Mouse (Mus musculus): ENCODE results near the gene 1700061G19Rik. TPM values are rescaled to one million over a fixed set of nuclear protein-coding genes. Genes with fewer than 3 reads are reported as not detected.

1700061G19Rik gene
- total RNA-seq, 2 experiments from 2014 or later = not detected

DNA sequence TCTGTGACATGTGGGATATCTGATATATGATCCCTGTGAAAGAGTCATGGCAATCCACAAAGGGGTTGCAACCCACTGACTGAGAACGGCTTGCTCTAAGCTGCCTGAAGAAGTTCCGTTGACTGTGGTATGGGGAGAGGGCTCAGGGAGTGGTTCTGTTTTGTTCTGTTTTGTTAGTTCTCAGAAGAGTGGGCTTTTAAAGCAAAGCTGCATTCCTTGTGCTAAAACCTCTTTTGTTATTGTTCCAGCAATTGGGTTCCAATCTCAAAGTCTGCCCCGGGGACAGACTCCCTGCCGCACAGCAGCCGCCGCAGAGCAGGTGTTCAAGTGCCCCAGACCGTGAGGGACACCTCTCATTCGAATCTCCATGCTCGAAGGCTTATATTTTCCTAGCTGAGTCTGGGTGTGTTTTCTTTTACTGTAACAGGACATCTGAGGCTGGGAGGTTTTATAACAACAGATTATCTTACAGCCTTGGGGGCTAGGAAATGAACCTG, 5.7 kb upstream of the 1700061G19Rik start:
- intact Hi-C loops (cut with DNase I) = no loop called here

DNA sequence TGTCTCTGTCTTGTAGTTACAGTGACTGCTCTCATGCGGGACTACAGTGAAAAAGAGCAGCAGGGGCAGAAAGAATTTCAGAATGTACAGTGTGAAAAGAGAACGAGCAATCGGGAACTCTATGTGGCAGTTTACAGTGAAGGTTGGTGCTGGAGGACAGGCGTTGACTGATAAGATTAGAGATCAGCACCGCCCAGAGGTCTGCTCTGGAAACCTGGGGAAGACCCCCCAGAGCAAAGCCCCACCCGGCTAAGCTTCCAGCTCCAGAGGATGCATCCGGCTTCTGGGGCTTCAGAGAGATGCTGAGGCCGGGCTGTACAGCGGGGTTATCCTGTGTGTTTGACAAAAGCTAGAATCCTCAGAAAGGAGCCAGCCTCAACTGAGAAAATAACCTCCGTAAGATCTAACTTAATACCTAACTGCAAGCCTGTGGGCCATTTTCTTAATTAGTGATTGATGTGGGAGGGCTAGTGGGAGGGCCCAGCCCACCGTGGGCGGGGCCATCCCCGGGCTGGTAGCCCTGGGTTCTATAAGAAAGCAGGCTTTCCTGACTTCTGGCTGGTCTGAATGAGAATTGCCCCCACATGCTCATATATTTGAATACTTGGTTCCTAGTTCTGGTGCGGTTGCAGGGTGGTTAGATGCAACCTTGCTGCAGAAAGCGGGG, 4.9 kb upstream of the 1700061G19Rik start:
- DNase-seq (ENCODE audit: low spot score in 2 of 2) = no peak
- intact Hi-C loops (cut with DNase I) = no loop called here

More for the DNA sequence above, 5.7 kb upstream of the 1700061G19Rik start:
- no peak for DNase-seq (ENCODE audit: low spot score in 2 of 2)

DNA sequence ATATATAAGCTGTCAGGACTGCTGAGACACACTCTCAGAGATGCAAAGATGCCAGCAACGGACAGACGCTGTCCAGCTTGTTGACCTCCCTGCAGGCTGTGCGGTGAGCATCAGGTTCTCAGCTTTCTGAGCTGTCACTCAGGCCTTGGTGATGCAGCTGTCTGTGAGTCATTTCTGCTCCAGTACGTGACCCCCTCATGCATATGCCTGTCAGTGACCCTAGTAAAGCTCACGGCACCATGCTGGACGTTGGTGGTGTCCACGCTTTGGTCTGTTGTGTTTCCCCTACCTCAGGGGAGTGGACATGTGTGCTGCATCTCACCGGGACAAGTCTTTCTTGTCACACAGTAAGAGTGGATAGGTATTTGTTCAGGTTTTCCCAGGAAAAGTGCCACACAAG, 3.5 kb upstream of the 1700061G19Rik start:
- intact Hi-C loops (cut with DNase I) = no loop called here
- DNase-seq (ENCODE audit: low spot score in 2 of 2) = no peak

DNA sequence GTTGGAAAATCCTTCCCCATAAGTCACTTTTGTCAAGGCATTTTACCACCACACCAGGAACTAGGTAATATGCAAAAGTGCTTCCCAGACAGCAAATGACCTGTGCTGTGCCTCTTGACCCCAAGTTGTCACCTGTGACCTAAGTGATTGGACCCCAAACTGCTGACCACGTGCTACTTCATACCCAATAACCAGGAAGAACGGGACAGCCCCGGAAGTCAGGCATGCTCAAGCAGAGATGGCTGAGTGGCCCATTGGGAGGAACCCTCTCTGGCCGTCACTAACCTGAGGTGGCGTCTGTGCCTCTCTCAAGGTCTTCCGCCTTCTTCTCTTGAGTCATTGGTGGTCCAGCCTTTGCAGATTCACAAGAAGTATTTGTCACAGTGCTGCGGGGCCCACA, 2.8 kb upstream of the 1700061G19Rik start:
- no peak for DNase-seq (ENCODE audit: low spot score in 2 of 2)
- intact Hi-C loops (cut with DNase I) = no loop called here

DNA sequence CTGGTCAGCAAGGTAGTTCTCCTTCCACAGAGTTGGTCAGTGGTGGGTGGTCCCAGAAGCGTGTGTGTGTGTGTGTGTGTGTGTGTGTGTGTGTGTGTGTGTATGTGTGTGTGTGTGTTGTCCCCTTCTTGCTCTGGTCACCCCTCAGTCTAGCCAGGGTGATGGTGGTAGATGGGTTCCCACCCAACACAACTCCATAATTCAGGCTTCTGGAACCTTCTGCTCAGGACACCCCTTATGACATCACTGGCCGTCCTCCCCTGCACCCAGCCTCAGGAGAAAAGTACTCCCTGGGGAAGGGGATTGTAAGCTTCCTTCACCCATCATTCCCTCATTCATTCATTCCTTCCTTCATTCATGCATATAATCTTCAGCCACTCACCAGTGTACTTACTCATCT, 1.0 kb upstream of the 1700061G19Rik start, which contains the start of gene Acsbg2:
Gene Acsbg2, minus strand, starts transcription at position 211 of the 400 bp plus-strand sequence.
- DNase-seq (ENCODE audit: low spot score in 2 of 2) = no peak
- intact Hi-C loops (cut with DNase I) = no loop called here

DNA sequence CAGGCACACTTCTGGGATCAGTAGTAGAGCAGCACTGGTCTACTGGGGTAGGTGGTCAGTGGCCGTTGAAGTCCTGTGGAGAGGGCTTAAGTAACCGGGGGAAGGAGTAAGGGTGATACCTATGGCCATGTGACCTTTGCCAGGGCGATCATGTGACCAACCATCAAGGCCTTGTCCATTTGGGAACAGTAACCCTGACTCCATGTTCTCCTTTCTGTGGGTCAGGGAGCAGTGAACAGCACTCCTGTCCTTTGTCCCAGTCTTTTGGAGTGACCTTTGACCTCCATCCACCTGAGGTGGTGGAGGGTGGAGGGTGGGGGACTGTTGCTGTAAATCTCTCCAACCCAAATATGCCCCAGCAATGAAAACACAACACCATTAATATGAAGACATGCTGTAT, 1.2 kb downstream of the 1700061G19Rik start:
- intact Hi-C loops (cut with DNase I) = no loop called here
- no peak for DNase-seq (ENCODE audit: low spot score in 2 of 2)

DNA sequence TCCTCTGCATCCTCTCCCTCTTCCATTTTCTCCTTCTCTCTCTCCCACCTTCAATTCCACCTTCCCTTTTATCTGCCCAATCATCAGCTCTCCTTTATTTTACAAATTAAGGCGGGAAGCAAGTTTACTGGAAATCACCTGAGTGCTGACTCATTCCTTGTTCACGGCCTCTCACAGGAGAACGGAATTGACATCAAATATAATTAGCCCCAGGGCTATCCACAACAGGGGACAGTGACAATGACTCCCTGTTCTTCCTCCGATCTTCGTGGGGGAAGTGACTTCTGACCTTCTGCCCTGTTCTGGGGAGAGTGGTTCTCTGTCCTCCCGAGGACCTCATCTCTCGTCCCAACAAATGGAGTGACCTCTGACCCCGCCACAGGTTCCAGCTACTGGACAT, 1.7 kb downstream of the 1700061G19Rik start:
- intact Hi-C loops (cut with DNase I) = no loop called here

DNA sequence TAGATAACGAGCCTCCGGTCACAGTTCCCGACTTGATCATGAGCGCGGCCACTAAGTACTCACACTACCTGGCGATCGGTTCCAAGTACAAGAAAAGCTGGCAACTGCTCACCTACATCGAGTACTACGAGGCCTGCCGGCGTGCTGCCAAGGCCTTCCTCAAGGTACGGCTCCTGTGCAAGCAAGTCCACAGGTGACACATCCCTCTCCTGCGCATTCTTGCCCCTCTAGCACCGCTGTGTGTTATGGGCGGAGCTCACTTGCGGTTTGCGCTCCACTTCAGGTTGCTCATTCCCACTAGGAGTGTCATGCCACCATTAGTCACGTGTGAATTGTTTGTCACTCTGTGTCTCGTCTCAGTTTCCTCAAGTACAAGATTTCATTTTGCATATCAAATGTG, 2.1 kb downstream of the 1700061G19Rik start:
- no peak for DNase-seq (ENCODE audit: low spot score in 2 of 2)
- intact Hi-C loops (cut with DNase I) = no loop called here

More for the DNA sequence above, 1.7 kb downstream of the 1700061G19Rik start:
- no peak for DNase-seq (ENCODE audit: low spot score in 2 of 2)

DNA sequence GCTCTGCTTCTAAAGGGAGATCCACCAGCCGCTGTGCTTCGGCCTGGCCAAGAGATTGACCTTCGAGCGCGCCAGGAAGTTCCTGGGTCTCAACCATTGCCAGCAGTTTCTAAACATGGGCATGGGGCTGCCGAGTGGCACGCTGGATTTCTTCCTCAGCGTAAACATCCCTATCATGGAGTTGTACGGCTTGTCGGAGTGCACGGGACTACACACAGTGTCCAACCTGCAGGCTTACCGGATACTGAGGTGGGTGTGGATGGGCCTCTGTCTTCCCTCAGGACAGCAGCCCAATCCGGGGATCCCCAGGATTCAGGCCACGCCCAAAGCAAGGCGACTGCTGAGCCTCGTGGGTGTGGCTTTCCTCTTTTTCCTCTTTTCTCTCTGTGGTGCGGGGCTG, 8.3 kb downstream of the 1700061G19Rik start:
- no peak for DNase-seq (ENCODE audit: low spot score in 2 of 2)
- intact Hi-C loops (cut with DNase I) = no loop called here

DNA sequence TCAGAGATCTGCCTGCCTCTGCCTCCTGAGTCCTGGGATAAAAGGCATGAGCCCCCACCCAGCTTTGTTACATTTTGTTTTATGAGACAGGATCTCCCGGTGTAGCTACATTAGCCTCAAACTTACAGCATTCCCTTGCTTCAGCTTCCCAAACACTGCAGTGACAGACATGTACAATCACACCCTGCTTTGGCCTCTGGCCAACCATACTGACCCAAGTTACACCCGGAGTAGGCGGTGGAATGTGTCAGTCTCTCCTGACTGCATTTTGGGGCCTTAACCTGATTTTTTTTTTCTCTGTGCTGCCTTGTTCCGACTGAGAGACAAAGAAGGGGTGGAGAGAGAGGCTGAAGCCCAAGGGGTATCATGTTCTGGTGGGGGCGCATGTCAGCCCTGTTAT, 9.1 kb downstream of the 1700061G19Rik start:
- intact Hi-C loops (cut with DNase I) = no loop called here
- DNase-seq (ENCODE audit: low spot score in 2 of 2) = no peak

DNA sequence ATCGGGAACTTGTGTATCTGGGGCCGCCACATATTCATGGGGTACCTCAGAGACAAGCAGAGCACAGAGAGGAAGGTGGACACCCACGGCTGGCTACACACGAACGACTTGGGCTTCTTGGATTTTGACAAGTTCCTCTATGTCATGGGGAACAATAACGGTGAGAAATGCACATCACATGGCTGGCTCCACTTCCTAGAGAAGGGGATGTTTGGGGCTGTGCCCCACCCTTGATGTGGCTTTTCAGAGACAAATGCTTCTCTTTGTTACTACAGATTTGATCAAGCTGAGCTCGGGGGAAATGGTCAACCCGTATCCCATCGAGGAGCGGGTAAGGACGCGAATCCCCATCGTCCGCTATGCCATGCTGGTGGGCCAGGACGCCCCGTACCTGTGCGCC, 9.5 kb downstream of the 1700061G19Rik start:
- no peak for DNase-seq (ENCODE audit: low spot score in 2 of 2)
- intact Hi-C loops (cut with DNase I) = no loop called here

DNA sequence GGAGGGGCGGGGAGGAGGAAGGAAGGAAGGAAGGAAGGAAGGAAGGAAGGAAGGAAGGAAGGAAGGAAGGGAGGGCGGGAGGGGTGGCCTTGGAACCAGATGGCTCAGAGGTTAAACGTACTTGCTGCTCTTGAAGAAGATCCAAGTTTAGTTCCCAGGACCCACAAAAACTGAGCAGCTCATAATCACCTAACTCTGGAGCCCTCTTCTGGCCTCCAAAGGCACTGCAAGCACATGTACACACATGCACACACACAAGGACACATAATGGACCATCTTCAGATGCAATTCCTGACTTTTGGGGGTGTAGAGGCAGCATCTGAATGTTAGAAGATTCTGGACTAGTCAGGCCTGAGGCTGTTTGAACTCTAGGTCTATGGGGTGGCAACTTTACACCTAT, 12.8 kb downstream of the 1700061G19Rik start:
- no peak for DNase-seq (ENCODE audit: low spot score in 2 of 2)
- intact Hi-C loops (cut with DNase I) = no loop called here

DNA sequence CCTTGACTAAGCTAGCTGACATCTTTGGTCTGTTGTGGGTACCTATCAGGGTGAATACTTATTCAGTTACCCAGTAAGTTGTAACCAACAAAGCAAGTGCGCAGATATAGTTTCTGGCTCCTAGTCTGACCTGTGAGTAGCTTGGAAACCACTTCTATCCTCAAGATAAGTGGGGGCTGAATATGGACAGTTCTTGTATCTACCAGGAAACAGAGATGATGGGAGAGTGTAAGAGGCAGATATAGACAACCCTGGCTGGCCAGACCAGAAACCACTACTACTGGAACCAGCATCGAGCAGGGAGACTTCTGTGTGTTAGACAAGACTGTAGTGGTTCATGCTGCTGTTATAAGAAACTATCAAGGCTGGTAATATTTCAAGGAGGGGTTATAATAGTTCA, 14.7 kb downstream of the 1700061G19Rik start:
- intact Hi-C loops (cut with DNase I) = no loop called here
- no peak for DNase-seq (ENCODE audit: low spot score in 2 of 2)

DNA sequence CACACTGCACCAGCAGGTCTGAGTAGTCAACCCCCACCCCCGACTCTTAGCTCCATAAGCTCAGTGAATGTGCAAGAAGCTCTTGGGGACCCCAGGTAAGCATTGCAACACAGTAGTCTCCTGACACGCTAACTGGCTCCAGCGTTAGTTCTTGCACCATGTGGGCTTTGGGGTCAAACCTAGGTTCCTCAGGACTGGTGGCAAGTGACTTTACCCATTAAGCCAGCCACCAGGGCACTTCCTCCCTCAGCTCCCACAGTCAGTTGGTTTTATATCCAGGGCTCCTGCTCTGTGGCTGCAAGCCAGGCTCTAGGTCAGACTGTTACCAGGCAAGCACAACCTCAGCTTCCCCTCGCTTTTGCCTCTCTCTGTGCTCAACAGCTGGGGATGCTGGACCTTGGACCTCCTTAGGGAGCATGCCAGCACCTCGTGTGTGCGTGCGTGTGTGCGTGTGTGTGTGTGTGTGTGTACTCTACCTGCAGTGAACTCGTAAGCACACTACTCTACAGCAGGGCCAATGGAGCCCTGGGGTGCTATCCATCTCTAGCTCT, 20.2 kb downstream of the 1700061G19Rik start:
- intact Hi-C loops (cut with DNase I) = loop anchor here (5.0 kb wide), 2 partner anchors 88 to 102 kb away; partner anchors contain the start of gene Alkbh7
- no peak for DNase-seq (ENCODE audit: low spot score in 2 of 2)

DNA sequence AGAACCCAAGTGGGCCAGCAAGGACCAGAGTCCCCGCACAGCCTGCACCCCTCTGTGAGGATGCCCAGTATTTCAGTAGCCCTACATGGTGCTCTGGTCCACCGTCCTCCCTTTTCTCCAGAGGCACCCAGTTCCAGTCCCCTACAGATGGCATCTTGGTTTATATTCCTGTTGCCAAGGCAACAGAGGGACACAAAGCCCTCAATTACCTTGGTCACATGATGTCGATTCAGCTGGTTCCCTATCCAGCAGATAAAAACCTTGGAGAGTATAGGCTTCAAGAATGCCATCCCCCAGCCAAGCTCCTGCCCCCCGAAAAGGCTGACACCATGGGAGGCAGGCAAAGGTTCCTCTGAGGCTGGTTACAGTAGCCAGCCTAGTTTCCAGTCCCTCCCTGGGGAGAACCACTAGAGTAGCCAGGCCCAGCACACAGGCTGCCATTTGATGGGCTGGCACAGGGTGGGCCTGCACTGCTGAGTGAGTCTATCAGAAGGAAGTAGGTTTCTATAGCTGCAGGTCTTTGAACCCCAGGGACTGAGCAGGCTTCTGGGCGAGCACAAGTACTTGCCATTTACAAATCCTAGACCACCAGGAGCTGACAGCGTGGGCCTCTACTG, 21.3 kb downstream of the 1700061G19Rik start:
- intact Hi-C loops (cut with DNase I) = loop anchor here (1.0 to 5.0 kb wide), 3 partner anchors 55 to 101 kb away; partner anchors contain the start of gene Alkbh7
- peak; percentile 58 to 77 for DNase-seq (ENCODE audit: low spot score in 2 of 2)

DNA sequence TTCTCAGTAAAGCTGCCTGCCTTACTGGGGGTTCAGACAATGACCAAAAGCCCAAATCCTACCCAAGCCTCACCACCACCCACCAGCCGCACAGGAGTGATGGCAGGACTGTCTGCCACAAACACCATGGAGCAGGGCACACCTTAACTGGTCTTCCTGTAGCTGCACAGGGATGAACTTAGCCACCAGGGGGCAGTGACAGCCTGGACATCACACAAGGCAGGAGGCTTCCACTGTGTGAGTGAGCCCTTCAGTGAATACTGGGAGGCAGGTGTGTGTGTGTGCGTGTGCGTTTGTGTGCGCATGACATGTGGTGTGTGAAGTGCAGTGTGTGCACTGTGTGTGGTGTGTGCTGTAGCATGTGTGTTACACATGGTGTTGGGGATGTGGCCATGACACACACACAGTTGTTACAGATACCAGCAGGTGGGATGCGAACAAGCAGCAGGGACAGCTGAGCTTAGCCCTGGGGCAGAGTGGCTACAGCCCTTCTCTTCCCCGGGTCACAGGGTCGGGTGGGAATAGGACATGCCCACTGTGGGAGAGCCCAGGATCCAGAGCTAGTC, 22.4 kb downstream of the 1700061G19Rik start:
- intact Hi-C loops (cut with DNase I) = loop anchor here (1.0 to 5.0 kb wide), 4 partner anchors 38 to 100 kb away; partner anchors contain the start of genes Alkbh7 and Mllt1
- peak; percentile 85 to 90 for DNase-seq (ENCODE audit: low spot score in 2 of 2)

DNA sequence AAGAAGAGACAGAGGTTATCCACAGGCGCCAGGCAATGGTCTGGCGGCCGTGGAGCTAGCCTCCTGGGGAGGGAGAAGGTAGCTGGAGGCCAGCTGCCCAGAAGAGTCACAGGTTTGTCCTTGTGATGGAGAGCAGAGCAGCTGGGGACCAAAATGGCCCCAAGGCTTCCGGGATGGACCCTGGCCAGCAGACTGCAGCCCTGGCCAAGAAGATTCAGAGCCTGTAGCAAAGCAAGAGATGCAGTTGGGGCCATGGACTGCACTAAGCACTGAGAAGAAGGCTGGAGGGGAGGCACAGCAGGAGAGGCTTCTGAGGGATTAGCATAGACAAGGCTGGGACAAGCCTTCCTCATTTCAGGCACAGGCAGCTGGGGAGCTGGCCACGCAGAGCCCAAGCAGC, 27.4 kb downstream of the 1700061G19Rik start:
- DNase-seq (ENCODE audit: low spot score in 2 of 2) = no peak
- intact Hi-C loops (cut with DNase I) = no loop called here

DNA sequence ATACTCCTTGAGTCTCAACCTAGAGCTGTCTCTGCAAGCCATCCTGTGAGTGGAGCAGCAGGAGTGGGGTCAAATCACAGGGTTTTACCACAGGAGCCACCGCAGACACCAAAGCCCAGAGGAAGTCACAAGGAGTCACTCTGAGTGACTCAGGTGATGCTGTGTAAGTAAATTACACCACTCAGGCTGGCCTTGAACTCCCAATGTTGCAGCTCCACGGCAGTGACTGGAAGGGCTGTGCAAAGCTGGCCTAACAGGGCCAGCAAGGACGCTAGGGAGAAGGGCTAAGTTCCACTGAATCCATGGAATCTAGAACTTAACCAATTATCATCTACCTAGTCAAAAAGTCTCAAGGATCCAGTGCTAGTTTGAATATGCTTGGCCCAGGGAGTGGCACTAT, 30.9 kb downstream of the 1700061G19Rik start:
- intact Hi-C loops (cut with DNase I) = no loop called here

DNA sequence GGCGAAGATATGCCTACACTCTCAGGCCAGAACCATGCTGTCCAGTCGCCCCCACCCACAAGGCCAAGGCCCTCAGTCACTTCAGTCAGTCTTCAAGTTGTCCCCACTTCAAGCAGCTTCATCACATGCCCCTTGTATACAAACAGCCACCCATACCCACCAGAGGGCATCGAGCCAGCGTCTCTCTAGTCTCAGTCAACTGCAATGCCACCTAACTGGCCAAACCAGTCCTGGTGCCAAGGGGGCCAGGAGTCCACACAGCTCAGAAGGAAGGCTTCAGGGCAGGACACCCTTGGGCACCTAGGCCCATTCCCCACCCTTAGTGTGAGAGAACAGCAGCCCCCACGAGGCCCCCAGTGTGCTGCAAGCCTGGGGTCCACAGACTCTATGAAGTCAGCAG, 31.8 kb downstream of the 1700061G19Rik start:
- intact Hi-C loops (cut with DNase I) = no loop called here

More for the DNA sequence above, 30.9 kb downstream of the 1700061G19Rik start:
- no peak for DNase-seq (ENCODE audit: low spot score in 2 of 2)

DNA sequence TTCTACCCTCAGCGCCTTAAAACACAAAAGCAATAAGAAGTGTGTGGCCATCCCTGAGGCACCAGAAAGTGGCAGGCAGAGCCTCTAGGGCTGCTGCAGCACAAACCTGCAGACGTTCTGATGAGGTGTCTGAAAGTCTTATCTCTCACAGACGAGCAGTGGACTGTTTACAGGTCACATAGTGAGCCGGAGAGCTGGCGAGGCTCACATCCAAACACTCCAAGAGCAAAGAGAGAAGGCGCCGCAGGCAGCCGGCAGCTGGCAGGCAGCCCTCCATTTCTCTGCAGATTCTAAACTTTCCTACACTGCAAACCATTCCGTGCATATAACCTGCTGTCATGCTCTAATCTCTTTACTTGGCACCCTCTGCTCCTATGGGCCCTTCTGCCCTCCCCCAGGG, 32.6 kb downstream of the 1700061G19Rik start:
- DNase-seq (ENCODE audit: low spot score in 2 of 2) = no peak
- intact Hi-C loops (cut with DNase I) = no loop called here

More for the DNA sequence above, 31.8 kb downstream of the 1700061G19Rik start:
- no peak for DNase-seq (ENCODE audit: low spot score in 2 of 2)
